Mouse (Mus musculus) ES-CJ7 (cell line): ENCODE results near the gene Ncaph2.

Experiments
- DNase-seq: peaks from one replicate; pipeline ENCODE4 v3.0.0; 2011; ENCODE audit warnings: low read depth, low spot score

Gene Ncaph2

DNA sequence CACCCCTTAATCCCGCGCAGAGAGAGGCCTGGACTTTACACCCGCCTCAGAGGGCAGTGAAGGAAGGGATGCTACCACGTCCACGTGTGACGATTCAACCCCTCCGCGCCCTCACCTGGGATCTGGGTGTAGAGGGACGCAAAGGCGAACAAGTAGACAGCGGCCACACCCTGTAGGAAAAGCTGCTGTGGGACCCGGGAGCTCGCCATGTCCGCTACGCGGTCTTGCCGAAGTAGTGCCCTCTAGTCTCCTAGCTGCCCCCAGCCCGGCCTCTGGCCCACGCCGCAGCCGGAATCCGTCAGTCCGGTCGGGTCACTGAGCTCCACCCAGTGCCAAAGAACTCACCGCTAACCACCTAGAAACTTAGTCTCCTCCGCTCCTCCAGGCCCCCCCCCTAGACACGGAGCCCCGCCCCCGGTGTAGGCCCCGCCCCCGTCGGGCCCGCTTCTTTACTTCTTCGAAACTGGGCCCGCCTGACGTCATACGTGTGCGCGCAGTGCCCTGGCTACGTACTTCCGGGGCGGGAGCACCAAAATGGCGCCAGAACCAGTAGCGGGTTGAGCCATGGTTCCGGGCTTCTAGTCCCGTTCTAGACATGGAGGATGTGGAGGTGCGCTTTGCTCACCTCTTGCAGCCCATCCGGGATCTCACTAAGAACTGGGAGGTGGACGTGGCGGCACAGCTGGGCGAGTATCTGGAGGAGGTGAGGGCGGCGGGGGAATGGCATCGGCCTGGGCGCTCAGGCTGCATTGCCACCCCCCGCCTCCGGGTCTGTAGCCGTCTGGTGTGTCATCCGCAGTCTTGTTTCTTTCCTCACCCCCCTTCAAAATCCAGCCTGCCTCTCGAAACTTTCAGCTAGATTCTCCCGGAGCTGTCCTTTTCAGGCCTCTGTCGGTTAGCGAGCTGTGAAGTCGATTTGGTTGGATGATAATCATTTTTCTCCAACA, at the start of gene Ncaph2, which contains the start of gene Lmf2:
Ncaph2 (plus strand) TSS at position 479 of the 947 bp plus-strand sequence.
Lmf2 (minus strand) TSS at position 419 of the 947 bp plus-strand sequence.
- DNase-seq, result peak; percentile 96

DNA sequence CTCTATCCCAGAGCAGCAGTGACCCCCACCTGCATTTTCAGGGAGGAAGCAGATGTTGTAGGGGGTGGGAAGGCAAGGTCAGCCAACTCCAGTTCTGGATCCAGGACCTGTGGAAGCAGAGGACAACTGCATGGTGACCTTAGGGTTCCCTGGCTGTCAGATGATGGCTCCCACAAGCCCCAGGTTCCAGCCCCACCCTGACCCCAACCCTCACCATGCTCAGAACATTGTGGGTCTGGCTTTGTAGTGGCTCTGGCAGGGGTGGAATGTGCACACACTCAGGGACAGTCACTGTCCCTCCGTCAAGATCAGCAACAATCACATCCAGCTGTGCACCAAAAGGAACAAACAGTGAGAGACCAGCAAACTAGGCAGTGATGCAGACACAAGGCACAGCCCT, 49.6 kb upstream of the Ncaph2 start:
- no peak for DNase-seq

DNA sequence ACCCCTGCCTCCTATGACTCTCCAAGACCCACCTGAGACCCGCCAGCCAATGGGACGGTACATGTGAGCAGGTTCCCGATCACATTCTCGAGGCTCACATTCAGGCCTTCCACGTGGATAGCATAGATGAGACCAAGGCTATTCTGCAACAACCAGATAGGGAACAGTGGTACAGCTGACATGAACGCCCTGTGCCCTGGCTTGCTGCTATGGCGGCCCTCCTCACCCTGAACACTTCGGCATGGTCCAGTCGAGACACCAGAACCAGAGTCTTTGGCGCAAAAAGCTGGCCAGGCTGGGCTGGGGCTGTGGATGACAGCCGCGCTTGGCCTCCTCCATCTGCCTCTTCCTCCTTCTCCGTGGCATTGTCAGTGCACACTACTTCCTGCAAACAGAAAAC, 48.1 kb upstream of the Ncaph2 start:
- no peak for DNase-seq

DNA sequence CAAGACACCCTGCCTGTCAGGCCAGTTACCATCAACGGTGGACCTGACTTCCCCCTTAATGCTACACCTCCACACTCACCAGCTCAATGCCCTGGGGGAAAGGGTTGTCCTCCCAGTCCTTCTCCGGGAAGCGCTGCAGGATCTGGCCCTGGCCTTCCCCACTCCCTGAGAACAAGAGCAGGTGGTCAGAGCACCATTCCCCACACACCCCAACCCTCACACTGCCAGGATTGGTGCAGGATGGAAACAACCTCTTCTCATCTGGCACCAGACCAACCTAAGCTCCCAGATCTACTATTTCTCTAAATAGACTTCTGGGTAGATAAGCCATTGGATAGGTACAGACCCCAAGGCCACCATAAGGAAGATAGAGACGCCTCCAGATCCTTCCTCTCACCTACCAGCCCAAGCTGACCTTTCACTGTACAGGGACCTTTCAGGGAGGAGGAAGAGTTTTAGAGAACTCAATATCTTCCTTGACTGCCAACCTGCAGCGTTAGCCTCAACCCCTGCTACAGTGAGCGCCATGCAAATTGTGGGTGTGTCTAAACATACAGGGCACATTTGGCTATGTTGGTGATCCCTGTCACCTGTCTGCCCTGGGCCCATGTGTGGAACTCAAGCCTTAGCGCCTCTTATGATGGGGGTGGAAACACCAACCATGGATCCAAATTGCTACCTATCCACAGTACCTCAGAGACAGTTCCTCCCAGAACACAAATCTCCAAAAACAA, 46.9 kb upstream of the Ncaph2 start:
- DNase-seq, result no peak

DNA sequence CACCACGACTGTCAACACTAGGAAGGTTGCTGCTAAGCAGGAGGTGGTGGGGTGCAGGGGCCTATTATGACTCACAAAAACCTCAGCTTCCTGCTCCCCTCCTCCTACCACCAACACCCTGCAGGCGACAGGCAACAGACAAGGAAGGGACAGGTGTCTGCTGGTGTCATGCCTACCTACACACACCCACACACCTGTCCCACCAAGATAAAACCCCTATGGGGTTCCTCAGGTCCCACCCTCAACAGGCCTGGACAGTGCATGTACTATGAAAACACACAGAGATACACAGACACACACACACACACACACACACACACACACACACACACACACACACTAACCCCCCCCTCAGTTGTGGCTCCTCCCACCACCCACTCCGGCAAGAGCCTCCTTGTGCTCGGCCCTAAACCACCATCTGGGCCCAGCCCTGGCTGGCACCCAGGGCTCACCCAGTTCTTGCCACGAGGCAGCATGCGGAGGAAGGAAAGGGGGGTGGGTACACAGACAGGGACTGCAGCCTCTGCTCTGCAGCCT, 45.5 kb upstream of the Ncaph2 start:
- no peak for DNase-seq

DNA sequence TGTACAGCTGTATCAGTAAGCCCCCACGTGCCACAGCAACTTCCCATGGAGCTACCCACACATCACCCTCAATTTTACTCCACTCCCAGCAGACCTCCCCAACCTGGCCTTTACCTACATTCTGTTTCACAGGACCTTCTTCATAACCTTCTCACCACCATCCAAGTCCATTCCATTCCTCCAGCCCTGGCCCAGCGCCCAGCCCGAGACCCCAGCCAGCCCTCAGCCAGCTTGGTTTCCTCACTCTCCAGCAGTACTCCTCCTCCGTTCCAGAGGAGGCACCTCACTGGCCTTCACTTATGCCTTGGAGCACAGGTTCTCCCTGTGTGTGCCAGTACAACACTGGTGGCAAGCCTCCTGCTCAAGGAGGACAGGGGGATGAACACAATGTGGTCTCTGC, 42.2 kb upstream of the Ncaph2 start:
- no peak for DNase-seq

DNA sequence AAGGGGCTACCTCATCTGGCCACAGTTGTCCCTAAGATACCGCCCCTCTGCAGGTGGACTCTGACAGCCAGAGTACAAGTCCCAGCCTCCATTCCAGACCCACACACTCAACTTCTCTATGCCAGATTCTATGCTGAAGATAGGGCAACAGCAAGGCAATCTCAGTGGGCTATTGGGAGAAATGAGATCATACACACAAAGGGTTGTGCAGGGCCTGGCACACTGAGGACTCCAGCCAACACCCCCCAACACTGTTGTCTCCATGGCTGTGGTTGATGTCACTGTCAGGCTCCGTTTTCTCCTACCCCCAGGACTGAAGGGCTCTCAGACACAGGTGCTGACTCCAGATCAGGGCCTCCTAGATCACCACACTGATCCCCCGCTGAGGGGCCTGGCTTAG, 41.4 kb upstream of the Ncaph2 start:
- no peak for DNase-seq

DNA sequence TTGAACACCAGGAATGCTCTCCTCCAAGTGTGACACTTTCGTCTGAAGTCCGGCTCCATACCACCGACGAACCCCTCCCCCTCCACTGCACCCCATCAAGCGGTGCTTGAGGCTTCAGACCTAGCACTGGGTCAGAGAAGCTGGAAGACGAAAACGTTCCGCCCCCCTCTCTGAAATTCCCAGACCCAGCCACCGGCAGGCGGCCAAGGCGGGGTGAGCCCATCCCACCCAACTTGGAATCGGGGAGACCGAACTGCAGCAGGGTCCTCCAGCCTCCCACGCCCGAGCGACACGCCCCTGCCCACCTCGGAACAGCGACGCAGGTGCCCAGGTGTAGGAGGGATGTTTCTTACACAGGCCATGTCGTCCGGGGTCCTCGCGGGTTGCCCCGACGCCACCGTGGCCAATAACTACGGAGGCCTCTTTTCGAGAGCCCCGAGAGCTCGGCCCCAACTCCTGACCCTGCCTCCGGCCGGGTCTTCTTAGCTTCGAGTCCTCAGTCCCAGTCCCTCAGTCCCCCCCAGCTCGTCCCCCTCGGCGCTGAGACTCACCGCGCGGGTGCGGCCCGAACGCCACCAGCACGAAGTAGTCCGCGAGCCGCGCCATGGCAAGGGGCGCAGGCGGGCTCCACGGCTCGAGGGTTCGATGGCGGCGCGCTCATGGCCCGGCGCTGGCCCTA, 40.9 kb upstream of the Ncaph2 start:
- peak; percentile 33 for DNase-seq

DNA sequence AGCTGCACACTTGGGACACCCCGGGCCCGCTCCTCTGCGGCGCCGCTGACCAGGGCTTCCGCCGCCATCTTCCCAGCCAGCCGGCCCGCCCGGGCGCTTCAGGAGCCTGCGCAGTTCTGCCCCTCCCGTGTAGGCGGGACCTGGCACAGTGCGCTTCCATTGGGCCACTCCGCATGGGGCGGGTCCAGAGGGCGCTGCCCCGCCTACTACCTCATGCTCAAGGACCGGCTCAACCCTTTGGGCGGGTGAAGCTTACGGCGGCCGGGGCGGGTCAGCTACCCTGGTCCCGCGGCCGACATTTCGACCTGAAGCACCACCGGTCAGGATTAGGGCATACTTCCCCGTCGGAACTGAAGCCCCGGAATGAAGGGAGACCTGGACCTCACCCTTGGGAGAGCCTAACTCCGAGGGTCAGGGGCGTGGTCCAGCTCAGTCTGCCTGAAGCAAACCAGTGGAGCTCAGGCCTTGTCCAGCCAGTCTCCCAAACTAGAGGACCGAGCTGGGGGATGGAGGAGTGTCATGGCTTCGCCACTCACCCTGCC, 40.3 kb upstream of the Ncaph2 start, which contains the start of gene Sbf1:
Sbf1 (minus strand) TSS at position 122 of the 542 bp plus-strand sequence.
- peak; percentile 95 for DNase-seq

DNA sequence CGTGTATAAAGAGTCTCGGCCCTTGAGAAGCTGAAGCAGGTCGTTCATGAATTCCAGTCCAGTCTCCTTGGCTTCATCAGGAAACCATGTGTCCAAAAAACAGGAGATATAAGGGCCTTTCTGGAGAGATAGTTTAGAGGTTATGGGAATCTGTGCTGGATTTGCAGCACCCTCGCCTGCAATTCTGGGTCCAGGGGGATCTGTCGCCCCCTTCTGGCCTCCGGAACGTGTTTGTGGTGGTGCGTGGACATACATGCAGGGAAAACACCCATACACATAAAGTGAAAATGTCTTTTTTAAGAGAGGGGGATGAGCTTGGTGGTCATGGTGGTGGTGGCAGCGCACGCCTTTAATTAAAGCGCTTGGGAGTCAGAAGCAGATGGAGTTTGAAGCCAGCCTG, 39.4 kb upstream of the Ncaph2 start:
- peak; percentile 74 for DNase-seq

DNA sequence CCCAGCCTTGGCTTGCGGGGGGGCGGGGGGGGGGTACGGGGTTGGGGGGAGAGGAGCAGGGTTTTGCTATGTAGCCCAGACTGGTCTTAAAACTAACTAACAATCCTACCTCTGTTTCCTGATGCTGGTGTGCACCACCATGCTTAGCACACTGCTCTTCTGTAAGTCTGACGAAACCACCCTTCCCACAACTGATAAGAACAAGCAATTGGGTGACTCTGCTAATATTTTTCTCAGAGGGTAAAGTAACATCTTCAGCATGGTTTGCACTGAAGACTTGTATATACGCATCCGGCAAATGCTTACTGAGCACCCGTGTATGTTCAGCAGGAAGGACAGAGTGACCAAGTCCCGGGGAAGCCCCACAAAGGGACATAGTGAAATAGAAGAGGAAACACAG, 34.3 kb upstream of the Ncaph2 start:
- DNase-seq, result no peak

DNA sequence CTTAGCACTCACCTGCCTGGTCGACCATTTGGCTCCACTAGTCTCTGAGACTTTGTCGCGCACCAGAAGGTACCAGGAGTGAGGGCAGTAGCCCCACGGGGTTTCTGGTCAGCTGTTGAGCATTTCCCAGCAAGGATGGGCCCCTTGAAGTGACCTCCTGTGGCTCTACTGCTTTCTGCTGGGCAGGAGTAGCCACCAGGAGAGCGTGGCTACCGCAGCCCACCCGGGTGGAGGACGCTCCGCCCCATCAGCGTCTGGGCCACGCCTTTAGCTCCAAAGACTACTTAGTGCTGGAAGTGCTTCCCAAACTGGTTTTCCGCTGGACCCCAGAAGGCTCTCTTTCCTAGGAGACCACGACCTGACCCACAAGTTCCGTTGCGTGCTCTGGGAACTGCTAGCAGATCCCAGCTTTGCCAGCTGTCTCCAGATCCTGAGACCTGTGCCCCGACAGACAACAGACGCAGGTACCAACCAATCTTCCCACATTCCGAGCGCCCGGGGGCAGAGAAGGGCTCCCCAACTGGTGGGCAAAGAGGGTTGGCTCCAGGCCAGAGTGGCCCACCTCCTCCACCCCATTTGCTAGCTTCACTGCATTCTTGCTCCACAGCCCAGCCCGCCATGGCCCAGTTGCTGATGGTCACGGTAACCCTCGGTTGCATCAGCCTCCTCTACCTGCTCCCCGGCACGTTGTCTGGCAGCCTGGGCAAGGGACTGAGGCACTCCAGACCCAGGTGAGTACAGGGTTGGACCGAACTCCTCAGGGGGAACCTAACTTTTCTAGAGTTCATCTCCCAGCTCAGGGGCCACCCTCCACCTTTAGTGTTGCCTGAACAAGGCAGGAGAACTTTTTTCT, 32.6 kb upstream of the Ncaph2 start, which contains the start of gene Adm2:
Adm2 (plus strand) TSS at position 51 of the 853 bp plus-strand sequence.
- peak; percentile 41 for DNase-seq

DNA sequence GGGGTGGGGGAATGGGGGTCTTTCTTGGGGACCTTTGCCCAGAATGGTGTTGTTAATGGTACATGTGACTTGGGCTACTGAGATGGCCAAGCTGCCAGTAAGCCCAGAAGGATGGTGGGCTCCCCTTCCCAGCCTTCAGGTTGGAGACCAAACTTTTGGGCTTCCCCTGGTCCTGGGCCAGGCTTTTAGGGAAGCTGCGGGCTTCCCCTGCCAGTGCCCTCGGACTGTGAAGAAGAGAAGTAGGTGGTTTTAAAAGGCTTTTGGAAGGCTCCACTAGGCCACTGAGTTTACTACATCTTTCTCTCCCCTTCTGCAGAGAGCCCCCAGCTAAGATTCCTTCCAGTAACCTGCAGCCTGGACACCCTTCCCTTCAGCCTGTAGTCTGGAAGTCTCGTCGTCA, 31.9 kb upstream of the Ncaph2 start:
- DNase-seq, result no peak

DNA sequence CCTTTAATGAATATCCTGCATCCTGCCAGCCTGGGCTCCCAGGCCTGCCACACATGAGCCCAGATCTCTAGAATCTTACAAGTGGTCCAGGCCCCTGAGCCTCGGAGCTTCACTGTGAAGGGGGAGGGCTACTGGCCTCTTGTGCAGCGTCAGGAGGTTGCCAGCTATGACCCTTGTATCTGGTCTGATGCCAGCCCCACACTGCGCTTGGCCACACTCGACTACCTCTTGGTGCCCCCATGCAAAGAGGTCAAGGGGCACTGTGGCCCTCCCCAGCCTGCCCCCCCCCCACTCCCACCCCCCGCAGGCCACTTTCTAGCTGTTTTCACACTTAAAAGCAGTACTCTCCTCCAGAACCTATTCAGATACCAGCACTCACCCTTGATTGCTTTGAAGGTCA, 29.1 kb upstream of the Ncaph2 start:
- no peak for DNase-seq

DNA sequence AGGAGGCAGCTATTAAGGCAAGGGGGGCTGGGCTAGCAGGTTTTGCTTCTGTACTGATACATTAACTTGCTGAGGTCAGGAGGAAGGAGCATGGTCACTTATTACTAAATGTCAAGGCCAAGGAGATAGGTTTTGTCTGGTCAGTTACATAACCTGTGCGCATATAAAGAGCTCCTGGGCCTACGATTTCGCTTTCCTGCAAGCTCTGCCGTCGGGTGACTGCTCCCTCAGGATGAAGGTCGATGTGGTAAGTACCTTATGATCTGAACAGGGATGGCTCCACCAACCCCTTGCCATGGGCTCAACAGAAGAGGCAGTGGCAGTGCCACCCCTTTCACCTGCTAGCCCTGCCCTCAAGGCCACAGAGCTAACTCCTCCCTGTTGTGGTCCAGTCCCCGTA, 21.2 kb upstream of the Ncaph2 start, which contains the start of gene Miox:
Miox (plus strand) TSS at position 128 of the 400 bp plus-strand sequence.
- DNase-seq, result no peak

DNA sequence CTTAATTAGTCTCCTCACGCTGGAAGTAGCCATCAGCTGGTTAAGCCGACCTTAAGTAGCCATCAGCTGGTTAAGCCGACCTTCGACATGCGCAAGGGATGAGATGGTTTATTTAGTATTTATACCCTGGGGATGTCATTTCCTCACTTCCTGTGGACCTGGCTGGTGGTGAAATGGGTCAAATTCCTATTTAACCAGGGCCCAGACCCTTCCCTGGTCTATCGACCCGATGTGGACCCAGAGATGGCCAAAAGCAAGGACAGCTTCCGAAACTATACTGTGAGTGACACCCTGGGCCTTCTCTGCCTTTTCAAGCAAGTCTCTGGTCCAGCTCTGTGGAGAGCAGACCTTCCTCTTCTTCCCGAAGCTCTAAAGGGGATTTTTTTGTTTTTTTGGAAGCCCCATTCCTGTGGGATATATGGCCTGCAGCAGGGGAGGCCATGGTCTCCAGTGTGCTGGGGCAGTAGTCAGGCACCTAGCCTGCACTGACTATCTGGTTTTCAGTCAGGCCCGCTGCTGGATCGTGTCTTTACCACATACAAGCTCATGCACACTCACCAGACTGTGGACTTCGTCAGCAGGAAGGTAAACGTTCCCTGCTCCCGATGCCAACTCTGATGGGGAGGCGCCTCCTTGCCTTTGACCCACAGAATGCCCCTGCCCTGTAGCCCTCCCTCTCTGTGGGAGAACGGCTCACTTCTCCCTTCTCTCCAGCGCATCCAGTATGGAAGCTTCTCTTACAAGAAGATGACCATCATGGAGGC, 20.6 kb upstream of the Ncaph2 start:
- no peak for DNase-seq

DNA sequence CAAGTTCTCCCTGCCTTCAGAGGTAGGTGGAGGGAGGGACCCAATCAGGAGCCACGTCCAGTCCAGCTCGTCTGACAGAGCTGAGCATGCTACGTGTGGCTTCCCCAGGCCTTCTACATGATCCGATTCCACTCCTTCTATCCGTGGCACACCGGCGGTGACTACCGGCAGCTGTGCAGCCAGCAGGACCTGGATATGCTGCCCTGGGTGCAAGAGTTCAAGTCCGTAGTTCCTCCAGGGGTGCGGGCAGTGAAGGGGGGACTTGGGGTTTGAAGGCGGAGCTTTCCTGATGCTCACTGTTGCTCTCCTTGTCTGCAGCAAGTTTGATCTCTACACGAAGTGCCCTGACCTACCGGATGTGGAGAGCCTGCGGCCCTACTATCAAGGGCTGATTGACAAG, 19.1 kb upstream of the Ncaph2 start:
- DNase-seq, result no peak

DNA sequence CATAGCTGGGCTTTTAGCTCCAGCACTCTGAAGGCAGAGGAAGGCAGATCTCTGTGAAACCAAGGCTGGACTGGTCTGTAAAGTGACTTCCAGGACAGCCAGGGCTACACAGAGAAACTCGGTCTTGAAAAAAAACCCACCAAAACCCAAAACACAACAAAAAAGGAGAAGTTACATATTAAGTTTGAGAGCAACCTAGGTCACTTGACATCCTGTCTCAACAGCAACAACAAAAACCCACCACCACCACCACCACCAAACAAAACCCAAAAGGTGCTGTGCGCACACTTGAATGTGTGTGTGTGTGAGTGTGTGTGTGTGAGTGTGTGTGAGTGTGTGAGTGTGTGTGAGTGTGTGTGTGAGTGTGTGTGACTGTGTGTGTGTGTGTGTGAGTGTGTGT, 15.8 kb upstream of the Ncaph2 start:
- no peak for DNase-seq

DNA sequence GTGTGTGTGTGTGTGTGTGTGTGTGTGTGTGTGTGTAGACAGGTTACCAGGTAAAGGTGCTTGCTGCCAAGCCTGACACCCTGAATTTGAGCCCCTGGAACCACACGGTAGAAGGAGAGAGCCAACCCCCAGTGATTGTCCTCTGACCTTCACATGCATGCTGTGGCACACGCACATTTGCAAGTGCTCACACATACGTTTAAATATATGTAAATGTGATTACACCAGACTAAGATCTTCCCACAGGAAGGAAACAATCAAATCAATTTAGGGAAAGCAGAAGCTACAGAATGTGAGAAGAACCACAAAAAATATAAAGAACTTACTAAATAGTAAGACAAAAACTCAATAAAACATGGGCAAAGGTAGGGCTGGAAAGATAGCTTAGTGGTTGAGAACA, 15.4 kb upstream of the Ncaph2 start:
- no peak for DNase-seq

DNA sequence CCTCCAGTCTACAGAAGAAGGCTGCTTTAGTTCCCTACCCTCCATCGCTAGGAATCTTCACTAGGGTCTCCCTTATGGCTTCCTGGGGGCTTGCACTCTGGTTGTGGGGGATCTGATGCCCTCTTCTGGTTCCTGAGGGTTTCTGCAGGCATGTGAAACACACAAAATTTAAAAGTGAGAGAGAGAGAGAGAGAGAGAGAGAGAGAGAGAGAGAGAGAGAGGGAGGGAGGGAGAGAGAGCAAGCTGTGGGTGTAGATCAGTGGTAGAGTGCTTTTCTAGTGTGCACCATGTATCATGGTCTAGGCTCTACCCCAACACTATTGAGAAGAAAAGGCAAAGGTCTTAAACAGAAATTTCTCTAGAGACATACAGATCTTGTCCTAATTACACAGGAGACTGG, 13.8 kb upstream of the Ncaph2 start:
- DNase-seq, result no peak
